Mouse (Mus musculus) gastrocnemius, adult 18-20 months (tissue): ENCODE results near the gene C9. TPM values are rescaled to one million over a fixed set of nuclear protein-coding genes. Genes with fewer than 3 reads are reported as not detected.
A peak's percentile ranks its signal among the peaks of the same experiment; 100 is the strongest.

Experiments
- DNase-seq: peaks from one replicate; pipeline ENCODE4 v3.0.0; 2021; ENCODE audit warnings: low spot score
- total RNA-seq, 2 experiments: library from RNA; stranded (reverse); gene quantifications; 2 replicates each; pipeline ENCODE4 v1.2.3; 2021

Gene C9
- total RNA-seq, 2 experiments from 2014 or later: not detected

DNA sequence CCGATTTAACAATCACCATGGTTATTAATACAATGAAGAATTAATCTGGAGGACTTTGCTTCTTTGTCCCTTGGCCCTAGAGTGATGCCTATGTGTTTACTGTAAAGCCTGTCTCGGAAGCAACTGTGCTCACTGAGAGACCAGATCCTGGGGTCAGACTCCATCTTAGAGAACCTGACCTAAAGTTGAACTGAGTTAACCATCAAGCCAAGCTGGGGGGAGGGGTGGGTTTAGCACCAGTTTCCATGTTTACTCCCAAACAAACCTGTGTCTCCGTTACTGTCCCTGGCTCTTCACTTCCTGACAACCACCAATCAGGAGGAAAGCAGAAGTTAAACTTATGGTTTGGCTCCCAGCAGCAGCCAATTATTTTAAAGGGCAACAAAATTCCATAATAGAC is 38.4 kb downstream of the C9 start:
- DNase-seq: no peak

DNA sequence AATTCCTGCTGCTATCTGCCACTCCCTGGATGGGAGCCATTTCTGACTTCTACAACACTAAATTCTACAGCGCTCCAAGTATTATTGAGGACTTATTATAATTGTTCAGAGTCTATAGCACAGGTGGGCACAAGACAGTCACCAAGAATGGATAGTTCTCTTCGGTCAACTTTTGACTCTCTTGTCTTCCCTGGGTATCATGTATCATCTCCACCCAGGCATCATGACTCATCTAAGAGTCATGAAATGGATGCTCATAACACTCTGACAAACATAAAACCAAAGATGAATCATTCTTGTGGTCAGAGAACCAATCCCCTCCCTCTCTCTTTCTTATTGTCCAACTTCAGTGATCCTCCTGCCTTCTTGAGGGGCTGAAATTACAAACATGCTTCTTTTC is 47.3 kb downstream of the C9 start:
- no peak for DNase-seq

DNA sequence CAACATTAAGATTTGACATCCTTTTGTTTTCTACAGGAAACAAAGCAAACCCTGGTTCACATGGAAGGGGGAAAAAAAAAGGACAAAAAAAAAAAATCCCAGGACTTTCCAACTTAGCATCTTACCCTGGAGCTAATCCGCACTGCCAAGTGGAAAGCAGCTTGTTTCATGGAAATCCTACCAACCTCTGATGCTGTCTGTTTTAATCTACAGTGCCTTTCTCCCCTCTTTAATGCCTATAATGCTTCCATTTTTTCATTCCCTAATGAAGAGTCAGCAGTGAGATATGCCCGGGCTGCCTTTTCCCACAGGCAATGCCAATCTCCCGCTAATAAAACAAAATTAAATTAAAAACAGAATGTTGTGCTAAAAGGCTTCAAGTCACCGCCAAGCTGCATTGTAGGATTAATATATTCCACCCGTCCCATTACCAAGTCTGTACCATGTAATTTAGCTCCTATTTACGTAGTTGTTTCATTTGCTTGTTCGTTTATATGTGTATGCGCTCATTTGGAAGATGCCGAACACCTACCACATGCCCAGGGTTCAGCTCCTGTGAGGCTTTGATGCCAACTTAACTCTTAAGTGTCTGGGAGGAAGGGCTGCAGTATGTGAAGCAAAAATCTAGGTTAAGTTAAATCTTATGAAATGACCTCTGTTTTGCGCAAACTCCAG is 53.4 kb downstream of the C9 start:
- no peak for DNase-seq

DNA sequence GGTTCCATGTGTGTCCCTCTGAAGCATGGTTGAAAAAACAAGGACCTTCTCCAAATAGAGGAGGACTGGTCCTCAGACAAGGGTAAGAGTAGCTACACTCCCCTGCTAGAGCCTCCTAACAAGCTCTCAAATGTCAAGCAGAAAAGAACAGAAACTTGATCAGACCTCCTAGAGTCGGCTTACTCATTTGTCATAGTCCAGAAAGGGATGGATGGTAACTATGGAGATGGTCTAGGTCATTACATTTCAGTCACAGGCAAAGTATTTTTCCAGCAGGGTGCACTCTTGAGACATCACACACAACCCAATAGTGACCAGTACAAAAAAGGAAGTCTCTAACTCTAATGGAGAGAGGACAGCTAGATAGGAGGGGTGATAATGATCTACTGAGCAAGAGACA is 55.7 kb downstream of the C9 start:
- peak; percentile 36 for DNase-seq

DNA sequence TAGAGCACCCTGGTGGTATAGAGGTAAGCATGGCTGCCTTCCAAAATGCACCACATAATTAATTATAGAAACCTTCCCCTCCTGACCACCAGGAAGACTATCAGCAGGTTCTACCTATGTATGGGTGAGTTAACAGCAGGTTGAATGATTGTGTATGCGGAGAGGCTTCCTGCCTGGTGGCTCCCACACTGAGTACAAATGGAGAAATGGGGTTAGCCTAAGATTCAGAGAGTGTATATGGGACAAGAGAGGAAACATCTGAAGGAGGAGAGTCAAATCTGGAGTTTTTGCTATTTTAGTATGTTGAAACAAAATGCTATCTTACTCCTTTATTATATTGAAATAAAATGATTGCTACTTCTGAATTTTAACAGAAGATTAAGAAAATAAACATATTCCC is 72.4 kb downstream of the C9 start:
- DNase-seq: no peak

DNA sequence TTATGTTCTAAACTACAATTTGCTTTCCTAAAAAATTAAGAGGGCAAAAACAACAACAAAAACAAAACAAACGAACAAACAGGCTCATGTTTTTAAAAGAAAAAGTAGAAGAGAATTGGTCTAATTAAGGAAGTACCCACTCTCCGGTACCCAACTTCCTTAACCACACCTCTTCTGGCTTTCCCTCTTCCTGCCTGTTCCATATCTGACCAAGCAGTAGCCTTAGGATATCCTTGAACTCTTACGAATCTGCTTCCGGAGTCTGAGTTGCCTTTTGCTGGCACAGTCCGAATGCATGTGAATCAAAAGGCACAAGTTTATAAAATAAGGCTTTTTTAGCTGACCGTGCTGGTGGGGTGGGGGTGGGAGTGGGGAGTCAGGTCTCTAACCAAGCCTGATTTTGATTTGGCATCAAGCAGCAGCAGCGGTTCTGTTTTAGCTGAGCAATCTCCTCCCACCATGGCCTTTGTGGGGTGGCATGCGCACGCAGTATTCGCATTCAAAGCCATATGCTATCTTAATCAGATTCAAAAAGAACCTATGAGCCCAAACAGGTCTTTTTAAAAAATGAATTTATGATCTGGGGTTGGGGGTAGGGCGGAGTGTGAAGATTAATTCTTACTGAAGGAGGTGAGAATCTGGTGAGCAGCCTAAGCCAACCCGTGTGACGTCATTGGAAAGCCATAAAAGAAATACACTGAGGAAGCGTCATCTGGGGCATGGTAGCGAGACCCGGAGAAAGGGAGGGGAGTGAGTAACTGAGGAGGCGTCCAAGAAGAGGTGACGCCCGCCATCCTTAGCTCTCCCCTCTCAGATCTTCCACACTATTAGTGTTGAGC is 74.5 kb downstream of the C9 start:
- DNase-seq: no peak

DNA sequence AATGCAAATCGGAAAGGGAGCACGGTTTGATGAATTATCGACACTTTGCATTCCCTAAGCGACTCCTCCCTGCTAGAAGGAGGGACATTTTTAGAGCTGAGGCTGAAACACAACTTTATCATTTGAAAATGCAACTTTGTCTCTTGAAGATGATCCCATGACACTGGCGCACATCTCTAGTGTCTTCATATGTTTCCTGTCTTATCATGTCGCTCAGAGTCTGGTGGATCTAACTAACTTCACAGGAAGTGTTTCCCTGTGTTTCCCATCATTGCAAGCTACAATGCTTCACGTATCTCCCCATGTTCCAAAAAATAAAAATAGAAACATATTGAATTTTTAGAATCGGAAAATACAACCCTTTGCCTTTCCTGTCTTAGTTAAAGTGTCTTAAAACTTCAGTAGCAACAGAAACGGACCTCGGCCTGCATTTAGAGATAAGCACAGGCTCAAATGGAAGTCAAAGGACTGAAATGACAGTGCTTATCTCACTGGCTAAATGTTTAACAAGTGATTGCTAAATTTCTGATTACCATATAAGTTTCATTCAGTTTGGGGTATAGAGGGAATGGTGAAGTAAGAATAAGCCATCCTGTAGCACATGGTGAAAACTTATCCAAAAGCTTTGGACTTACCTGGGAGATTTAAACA is 75.5 kb downstream of the C9 start:
- DNase-seq: no peak

DNA sequence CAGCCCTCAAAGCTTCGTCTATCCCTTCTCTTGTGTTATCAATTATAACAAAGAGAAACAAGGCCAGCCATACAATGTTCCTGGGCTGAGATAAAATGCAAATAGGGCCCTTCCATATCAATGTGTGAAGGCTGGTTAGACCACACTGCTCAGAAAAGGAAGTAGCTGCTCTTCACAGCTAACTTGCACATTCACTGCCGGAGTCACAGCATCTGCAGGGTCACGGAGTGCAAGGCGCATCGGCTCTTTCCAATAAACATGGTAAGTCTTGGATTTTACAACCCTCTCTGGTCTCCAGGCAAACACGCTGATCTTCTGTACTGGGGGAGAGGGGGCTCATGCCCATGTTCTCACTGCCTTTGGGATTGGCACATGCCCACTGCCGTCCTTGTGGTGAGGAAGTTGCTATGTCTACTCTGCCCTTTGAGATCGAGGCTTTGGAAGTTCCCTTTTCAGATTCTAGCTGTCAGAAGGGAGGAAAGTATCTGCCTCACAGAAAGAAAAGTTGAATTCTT is 77.6 kb downstream of the C9 start, which contains the start of gene Fyb:
Fyb (plus strand) TSS at position 201 of the 515 bp plus-strand sequence.
- no peak for DNase-seq

DNA sequence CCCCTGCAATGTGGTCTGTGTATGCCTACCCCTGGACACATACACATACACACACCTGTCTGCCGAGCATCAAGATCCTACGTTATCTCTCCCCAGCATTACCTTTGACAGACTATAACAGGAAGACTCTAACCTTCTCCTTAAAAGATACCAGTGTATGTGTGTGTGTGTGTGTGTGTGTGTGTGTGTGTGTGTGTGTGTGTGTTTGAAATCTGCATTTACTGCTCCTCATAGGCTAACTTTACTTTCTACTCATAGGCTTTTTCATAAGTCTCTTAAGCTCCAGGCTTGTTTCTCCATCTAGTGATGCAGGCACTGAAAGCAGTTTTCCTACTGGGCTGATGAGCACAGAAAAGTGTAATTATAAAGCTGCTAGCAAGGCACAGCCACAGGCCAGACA is 79.7 kb downstream of the C9 start:
- no peak for DNase-seq

DNA sequence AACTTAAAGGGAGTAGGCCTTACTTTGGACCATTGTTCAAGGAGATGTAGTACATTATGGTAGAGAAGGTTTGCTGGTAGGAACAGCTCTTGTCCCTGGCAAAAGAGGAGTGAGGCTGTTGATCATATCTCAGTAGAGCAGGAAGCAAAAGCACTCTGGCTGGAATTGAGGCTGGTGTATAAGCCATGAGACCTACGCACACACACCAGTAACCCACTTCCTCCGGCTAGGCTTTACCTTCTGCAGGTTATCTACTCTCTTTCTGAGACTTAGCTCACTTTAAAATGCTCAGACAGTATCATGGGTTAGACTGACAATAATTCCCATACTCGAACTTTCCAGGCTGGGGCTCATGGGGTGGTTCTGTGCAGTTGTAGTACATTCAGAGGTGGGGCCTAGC is 80.3 kb downstream of the C9 start:
- DNase-seq: no peak

DNA sequence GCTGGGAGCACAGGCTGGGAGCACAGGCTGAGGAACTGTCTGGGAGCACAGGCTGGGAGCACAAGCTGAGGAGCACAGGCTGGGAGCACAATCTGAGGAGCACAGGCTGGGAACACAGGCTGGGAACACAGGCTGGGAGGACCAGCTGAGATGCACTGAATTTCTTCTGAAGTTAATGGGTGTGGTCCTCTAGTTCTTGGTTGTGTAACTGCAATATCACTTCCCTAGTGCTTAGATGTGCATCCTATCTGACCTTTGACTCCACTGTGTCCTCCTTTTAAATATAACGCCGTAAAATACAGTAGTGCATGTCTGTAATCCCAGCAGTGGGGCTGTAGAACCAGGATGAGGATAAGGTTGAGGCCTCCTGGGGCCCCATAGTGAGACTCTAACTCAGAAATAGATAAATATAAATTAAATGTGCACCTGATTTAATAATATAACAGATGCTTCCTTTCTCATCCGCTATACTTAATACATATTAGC is 88.8 kb downstream of the C9 start:
- no peak for DNase-seq

DNA sequence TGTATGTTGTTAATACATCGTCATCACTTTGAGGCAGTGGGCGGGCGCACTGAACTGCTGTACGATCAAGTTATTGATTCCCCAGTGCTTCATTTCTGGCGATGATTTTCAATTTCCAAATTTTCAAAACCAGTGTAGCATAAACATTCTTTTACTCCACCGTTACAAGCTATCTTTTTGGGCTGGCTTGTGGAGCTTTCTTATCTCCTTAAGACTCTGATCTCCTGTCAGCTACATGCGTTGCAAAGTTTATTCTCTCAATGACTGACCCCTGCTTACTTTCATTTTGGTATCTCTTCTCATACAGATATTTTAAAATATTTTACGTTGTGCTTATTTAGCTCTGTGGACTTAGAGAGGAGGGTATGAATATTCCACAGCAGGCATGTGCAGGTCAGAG is 89.5 kb downstream of the C9 start:
- DNase-seq: no peak

DNA sequence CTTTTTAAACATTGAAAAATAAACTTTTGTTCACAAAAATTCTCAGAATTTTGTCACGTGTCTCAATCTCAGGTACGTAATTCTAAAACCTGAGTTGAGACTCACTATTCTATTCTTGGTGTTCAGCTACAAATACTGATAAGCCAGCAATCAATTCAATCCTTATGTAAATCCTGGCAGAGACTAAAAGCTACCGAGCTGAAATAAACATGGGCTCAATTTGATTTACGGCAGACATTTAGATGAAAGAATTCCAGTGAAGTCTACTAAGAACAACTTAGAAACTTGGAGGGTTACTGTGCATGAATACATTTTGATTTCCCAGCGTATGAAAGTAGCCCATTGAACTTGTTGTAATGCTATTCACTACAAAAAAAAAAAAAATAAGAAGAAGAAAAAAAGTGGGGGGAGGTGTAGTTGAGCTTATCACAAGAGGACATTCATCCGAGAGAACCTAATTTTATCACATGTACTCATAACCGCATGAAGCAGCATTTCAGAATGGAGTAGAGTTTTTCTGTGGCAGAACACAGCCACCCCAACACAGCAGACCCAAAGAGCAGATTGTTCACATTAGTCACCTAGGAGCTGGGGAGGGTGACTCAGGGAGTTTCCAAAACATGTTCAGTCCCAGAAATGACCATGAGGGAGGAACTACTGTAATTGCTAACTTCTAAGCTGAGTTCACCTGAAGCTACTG is 94.7 kb downstream of the C9 start:
- DNase-seq: no peak

Other genes starting within 250 kb of the C9 start
- gene Dab2, start 145.5 kb upstream of the C9 start, total RNA-seq: 10 to 100 TPM in 1 of 2 experiments, 1 to 10 TPM in 1; 4.9 to 11.5 TPM
- gene Fyb, start 77.5 kb downstream of the C9 start, total RNA-seq: 1 to 10 TPM in 1 of 2 experiments, under 1 TPM in 1; 0.48 to 1.3 TPM